Mouse (Mus musculus): ENCODE data around the gene Krt6b. TPM values are rescaled to one million over a fixed set of nuclear protein-coding genes. Genes with fewer than 3 reads are reported as not detected.

Gene Krt6b
- not detected in 2 replicates for polyA plus RNA-seq (2011; ENCODE audit: insufficient read length, low read depth, missing spikeins)

- TF ChIP-seq POLR2A (IDR thresholded peaks at IDR 0.05; ENCODE audit: low read depth, low read length): no peak
- TF ChIP-seq CTCF (IDR thresholded peaks at IDR 0.05; ENCODE audit: borderline replicate concordance, insufficient read depth, low read length): no peak
- H3K4me1 ChIP-seq (ENCODE audit: control insufficient read depth, insufficient read depth, low read length): no peaks in the 10 kb centered on the region
- no peak within 1 kb of the TSS for H3K4me3 ChIP-seq (ENCODE audit: insufficient read depth, low read length)
- no peak within 1 kb of the TSS for H3K27ac ChIP-seq (ENCODE audit: insufficient read depth, low read length)
Measured at GRCm38 (mm10) chr15:101680187-101680586, at the start of gene Krt6b. Krt6b (minus strand) TSS chr15:101680287.

DNA sequence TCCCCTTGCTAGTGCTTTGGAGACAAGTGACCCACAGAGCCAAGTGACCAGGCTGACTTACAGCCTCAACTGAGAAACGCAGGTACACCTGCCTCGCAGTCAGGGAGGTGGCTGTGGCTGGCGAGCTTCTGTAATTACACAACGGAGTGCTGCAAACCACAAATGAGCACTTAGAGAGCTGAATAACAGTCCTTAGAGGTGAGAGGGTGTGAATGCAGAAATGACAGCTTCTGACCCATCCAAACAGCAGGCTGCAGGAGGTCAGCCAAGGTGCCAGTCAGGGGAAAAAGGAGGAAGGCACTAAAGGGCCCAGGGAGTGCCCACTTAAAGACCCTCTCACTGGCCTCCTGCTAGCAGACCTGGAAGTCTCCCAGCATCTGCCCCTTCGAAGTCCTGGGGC, 44.6 kb upstream of the Krt6b start:
- no peak overlapping the region for H3K27ac ChIP-seq (ENCODE audit: insufficient read depth, low read length)
- H3K4me1 ChIP-seq (ENCODE audit: control insufficient read depth, insufficient read depth, low read length): no peaks in the 10 kb centered on the region
- TF ChIP-seq CTCF (IDR thresholded peaks at IDR 0.05; ENCODE audit: borderline replicate concordance, insufficient read depth, low read length) (no peak), POLR2A (IDR thresholded peaks at IDR 0.05; ENCODE audit: low read depth, low read length) (no peak)

GRCm38 (mm10) chr15:101715831-101716230, 35.7 kb upstream of the Krt6b start:
- Histone ChIP-seq H3K4me3 (ENCODE audit: insufficient read depth, low read length) (no peak overlapping the region), H3K27ac (ENCODE audit: insufficient read depth, low read length) (no peak overlapping the region), H3K4me1 (ENCODE audit: control insufficient read depth, insufficient read depth, low read length) (peaks cover 3% of the 10 kb centered on the region; the same call in 1 of the 2 replicates)
- no peak for TF ChIP-seq CTCF (IDR thresholded peaks at IDR 0.05; ENCODE audit: borderline replicate concordance, insufficient read depth, low read length)
- TF ChIP-seq POLR2A (IDR thresholded peaks at IDR 0.05; ENCODE audit: low read depth, low read length): no peak

More for the DNA sequence above, 44.6 kb upstream of the Krt6b start:
- H3K4me3 ChIP-seq (ENCODE audit: insufficient read depth, low read length): no peak overlapping the region

DNA sequence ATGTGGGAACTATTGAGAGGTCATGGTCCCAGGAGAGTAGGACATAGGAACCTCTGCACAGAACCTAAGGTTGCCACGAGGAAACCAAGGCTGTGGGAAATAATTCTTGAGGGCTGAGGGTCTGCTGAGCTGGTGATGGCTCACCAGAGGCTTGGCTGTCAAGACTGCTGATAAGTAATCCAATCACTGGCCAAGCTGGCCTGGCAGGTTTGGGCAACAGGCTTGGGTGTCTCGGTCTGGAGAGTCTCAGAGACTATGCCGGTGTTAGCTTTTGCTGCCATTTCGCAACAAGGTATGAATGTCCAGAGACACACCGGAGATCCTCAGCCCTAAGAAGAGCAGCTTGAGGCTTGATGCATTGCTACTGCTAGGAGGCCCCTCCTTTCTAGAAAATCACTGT, 34.3 kb upstream of the Krt6b start:
- TF ChIP-seq POLR2A (IDR thresholded peaks at IDR 0.05; ENCODE audit: low read depth, low read length) (no peak), CTCF (IDR thresholded peaks at IDR 0.05; ENCODE audit: borderline replicate concordance, insufficient read depth, low read length) (no peak)
- Histone ChIP-seq H3K27ac (ENCODE audit: insufficient read depth, low read length) (no peak overlapping the region), H3K4me1 (ENCODE audit: control insufficient read depth, insufficient read depth, low read length) (peaks cover 3% of the 10 kb centered on the region; the same call in 1 of the 2 replicates), H3K4me3 (ENCODE audit: insufficient read depth, low read length) (no peak overlapping the region)

GRCm38 (mm10) chr15:101713731-101714130, 33.6 kb upstream of the Krt6b start:
- H3K4me1 ChIP-seq (ENCODE audit: control insufficient read depth, insufficient read depth, low read length): peaks cover 3% of the 10 kb centered on the region; the same call in 1 of the 2 replicates
- H3K27ac ChIP-seq (ENCODE audit: insufficient read depth, low read length): no peak overlapping the region
- no peak overlapping the region for H3K4me3 ChIP-seq (ENCODE audit: insufficient read depth, low read length)
- TF ChIP-seq CTCF (IDR thresholded peaks at IDR 0.05; ENCODE audit: borderline replicate concordance, insufficient read depth, low read length): no peak
- TF ChIP-seq POLR2A (IDR thresholded peaks at IDR 0.05; ENCODE audit: low read depth, low read length): no peak

- TF ChIP-seq CTCF (IDR thresholded peaks at IDR 0.05; ENCODE audit: borderline replicate concordance, insufficient read depth, low read length) (no peak), POLR2A (IDR thresholded peaks at IDR 0.05; ENCODE audit: low read depth, low read length) (no peak)
- H3K27ac ChIP-seq (ENCODE audit: insufficient read depth, low read length): no peak within 1 kb of the TSS
- peaks cover 3% of the 10 kb centered on the region; the same call in 1 of the 2 replicates for H3K4me1 ChIP-seq (ENCODE audit: control insufficient read depth, insufficient read depth, low read length)
- no peak within 1 kb of the TSS for H3K4me3 ChIP-seq (ENCODE audit: insufficient read depth, low read length)
Measured at GRCm38 (mm10) chr15:101712720-101713119, 32.6 kb upstream of the Krt6b start, which contains the start of gene Krt5. Krt5 (minus strand) TSS chr15:101712898.

DNA sequence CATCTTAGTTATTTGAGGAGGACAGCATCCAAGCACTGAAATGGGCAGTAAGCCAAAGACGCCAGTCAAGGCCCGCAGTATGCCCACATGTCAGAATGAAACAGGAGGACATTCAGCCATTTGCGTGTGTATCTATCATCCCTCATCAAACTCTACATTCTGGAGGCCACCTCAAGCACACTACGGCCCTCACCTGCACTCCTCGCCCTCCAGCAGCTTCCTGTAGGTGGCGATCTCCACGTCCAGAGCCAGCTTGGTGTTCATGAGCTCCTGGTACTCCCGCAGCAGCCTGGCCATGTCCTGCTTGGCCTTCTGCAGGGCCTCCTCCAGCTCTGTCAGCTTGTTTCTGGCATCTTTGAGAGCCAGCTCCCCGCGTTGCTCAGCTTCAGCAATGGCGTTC, 28.6 kb upstream of the Krt6b start:
- Histone ChIP-seq H3K4me3 (ENCODE audit: insufficient read depth, low read length) (no peak overlapping the region), H3K4me1 (ENCODE audit: control insufficient read depth, insufficient read depth, low read length) (no peaks in the 10 kb centered on the region), H3K27ac (ENCODE audit: insufficient read depth, low read length) (no peak overlapping the region)
- no peak for TF ChIP-seq POLR2A (IDR thresholded peaks at IDR 0.05; ENCODE audit: low read depth, low read length)
- TF ChIP-seq CTCF (IDR thresholded peaks at IDR 0.05; ENCODE audit: borderline replicate concordance, insufficient read depth, low read length): no peak

DNA sequence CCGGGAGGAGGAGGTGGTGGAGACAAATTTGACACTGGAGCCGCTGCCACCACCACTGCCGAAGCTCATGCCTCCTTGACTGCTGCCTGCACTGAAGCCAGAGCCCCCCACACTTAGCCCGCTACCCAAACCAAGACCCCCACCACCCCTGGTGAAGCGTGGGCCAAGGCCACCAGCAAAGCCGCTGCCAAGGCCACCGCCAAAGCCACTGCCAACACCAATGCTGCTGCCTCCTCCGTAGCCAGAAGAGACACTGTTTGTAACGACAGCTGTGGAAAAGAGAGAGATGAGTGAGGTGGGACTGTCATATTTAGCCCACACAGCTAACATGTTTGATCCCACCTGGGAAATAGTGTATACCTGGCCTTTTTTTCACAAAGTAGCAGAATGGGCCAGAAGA, 27.4 kb upstream of the Krt6b start:
- no peak overlapping the region for H3K27ac ChIP-seq (ENCODE audit: insufficient read depth, low read length)
- no peak for TF ChIP-seq POLR2A (IDR thresholded peaks at IDR 0.05; ENCODE audit: low read depth, low read length)
- TF ChIP-seq CTCF (IDR thresholded peaks at IDR 0.05; ENCODE audit: borderline replicate concordance, insufficient read depth, low read length): no peak
- H3K4me1 ChIP-seq (ENCODE audit: control insufficient read depth, insufficient read depth, low read length): no peaks in the 10 kb centered on the region
- H3K4me3 ChIP-seq (ENCODE audit: insufficient read depth, low read length): no peak overlapping the region

- Histone ChIP-seq H3K4me3 (ENCODE audit: insufficient read depth, low read length) (no peak overlapping the region), H3K27ac (ENCODE audit: insufficient read depth, low read length) (no peak overlapping the region), H3K4me1 (ENCODE audit: control insufficient read depth, insufficient read depth, low read length) (no peaks in the 10 kb centered on the region)
- TF ChIP-seq POLR2A (IDR thresholded peaks at IDR 0.05; ENCODE audit: low read depth, low read length): no peak
- TF ChIP-seq CTCF (IDR thresholded peaks at IDR 0.05; ENCODE audit: borderline replicate concordance, insufficient read depth, low read length): no peak
Measured at GRCm38 (mm10) chr15:101704066-101704465, 24.0 kb upstream of the Krt6b start.

- H3K4me3 ChIP-seq (ENCODE audit: insufficient read depth, low read length): no peak overlapping the region
- no peaks in the 10 kb centered on the region for H3K4me1 ChIP-seq (ENCODE audit: control insufficient read depth, insufficient read depth, low read length)
- TF ChIP-seq POLR2A (IDR thresholded peaks at IDR 0.05; ENCODE audit: low read depth, low read length) (no peak), CTCF (IDR thresholded peaks at IDR 0.05; ENCODE audit: borderline replicate concordance, insufficient read depth, low read length) (no peak)
- H3K27ac ChIP-seq (ENCODE audit: insufficient read depth, low read length): no peak overlapping the region
Measured at GRCm38 (mm10) chr15:101702380-101702779, 22.3 kb upstream of the Krt6b start.

Data from embryonic fibroblast, embryonic 13.5 days (primary cell).